Mouse (Mus musculus): Measurements from ENCODE around the gene Lilrb4a.

- TF ChIP-seq CTCF (IDR thresholded peaks at IDR 0.05; ENCODE audit: insufficient read depth, low read length), result no peak
- TF ChIP-seq POLR2A (IDR thresholded peaks at IDR 0.05; ENCODE audit: borderline replicate concordance, extremely low read depth, low read depth, low read length), result no peak
These were observed 36.4 kb upstream of the Lilrb4a start for GRCm38 (mm10) chr10:51454365-51454764.
